Mouse (Mus musculus) heart, adult 11 months (tissue): Measurements from ENCODE around the gene Fbxw4.
"Not testable (repeated sequence)": the region's sequence is repeated elsewhere in the genome, so short reads cannot be mapped to it uniquely, and the experiment has no call there.

Source experiments
- DNase-seq: peaks from one replicate; pipeline ENCODE4 v3.0.0; 2022

Gene Fbxw4

DNA sequence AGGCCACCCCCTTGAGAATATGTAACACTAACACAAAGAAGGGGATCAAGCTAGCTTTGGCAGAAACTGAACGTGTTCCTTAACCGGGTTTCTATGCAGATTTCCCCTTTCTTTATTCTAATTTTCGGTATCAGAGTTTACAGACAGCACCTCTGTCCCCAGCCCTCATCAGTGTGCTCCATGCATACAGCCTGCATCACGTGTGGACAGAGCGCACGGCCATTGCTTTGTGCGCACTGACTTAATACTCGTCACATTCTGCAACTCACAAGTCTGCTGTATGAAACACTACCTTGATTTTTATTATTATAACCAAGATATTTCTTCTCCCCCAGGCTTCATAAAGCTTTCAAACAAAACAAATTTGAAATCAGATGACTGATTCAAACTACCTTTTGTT lies 4.2 kb downstream of the Fbxw4 start:
- DNase-seq: peak; percentile 36

DNA sequence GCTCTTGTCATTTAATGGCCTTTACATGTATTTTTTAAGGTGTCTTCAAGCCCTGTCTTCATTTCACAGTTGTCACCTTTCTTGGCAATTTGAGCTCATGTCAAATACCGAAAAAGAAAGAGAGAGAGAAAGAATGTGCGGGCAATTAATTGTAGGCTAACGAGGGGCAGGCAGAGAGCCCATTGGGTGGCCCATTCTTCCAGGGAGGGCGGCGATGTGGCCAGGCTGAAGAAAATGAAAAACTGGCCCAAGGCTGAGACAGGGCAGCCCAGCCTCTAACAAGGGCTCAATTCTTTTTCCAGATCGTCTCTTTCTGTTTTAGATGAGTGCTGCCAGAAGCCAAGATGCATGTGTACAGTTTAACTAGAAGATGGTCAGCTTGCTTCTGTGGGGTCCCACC lies 6.1 kb downstream of the Fbxw4 start:
- DNase-seq: peak; percentile 55

- peak; percentile 95 for DNase-seq
Observed at GRCm38 (mm10) chr19:45652286-45652988, 7.7 kb downstream of the Fbxw4 start.

- peak; percentile 76 for DNase-seq
Observed at GRCm38 (mm10) chr19:45651524-45651923, 8.6 kb downstream of the Fbxw4 start.

- DNase-seq: no peak
Observed at GRCm38 (mm10) chr19:45649776-45650175, 10.3 kb downstream of the Fbxw4 start.

GRCm38 (mm10) chr19:45648469-45648868 lies 11.6 kb downstream of the Fbxw4 start:
- DNase-seq: not testable (repeated sequence)

- DNase-seq: no peak
Observed at GRCm38 (mm10) chr19:45646866-45647265, 13.2 kb downstream of the Fbxw4 start.

DNA sequence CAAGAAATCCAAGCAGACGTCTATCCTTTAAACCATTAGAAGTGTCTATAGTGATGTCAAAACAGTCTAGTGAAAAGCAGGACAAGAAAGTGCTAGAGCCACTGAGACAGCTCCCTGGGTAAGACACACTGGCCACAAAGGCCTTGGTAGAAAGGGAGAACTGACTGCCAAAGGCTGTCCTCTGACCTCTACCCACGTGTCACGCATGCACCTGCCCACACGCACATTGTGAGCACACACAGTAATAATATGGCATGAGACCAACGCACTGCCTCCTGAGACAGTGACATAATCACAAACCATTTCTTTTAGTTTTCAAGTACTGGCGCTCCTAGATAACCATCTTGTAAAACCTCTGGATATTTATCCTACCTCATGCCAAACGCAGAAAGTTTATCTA lies 19.4 kb downstream of the Fbxw4 start:
- DNase-seq: no peak

DNA sequence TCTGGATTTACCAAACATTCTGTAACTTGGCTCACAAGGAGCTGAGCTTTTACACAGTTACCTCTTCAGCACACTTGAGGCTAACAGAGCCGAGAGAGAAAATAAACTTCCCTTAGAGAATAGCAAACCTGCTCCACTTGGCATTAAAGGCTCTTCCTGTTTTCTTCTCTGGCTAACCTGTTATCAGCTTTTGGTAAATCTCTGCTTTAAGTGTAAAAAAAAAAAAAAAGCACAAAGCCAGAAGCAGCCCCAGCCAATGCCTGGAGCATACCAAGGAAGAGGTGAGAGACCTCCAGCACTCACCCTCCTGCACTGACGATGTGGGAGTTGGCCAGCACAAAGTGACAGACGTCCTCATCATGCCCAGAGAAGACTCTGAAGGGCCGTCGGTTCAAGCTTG lies 24.2 kb downstream of the Fbxw4 start:
- DNase-seq: no peak

GRCm38 (mm10) chr19:45631584-45631983 lies 28.5 kb downstream of the Fbxw4 start:
- DNase-seq: no peak

DNA sequence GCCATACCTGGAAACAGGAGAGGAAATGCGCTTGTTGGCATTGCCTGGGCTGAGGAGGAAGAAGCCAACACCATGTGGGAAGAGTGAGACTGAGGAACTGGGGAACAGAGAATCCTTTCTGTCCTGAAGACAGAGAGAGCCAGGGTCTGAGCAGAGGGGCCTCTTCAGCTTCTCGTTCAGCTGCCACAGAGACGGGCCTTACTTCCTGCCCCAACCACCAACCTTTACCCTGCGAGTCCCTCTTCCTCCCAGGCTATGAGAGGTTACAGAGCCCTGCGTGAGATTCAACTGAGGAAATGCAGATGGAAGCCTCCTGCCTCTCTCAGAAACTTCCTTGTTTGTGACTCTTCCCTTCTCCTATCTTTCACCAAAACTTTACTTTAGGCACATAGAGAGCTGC lies 29.2 kb downstream of the Fbxw4 start:
- no peak for DNase-seq

- no peak for DNase-seq
Observed at GRCm38 (mm10) chr19:45629219-45629618, 30.9 kb downstream of the Fbxw4 start.

DNA sequence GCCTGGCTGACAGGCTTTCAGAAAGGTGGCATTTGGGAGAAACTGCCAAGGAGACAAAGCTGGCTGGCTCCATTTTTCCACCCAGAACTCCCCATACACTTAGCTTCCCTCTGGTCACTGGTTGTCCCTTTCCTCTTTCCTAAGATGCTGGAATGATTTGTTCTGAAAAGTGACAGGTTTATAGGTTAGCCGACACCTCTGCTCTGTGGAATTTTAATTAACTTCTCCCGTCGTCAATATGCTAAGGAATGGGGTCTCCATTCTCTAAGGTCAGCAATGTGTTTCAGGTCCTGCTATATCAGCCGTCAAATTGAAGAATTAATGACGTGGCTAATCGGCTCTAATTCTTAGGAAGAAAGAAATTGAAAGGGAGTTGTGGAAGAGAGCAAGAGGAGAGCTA lies 31.5 kb downstream of the Fbxw4 start:
- no peak for DNase-seq

GRCm38 (mm10) chr19:45627036-45627435 lies 33.1 kb downstream of the Fbxw4 start:
- no peak for DNase-seq

- no peak for DNase-seq
Observed at GRCm38 (mm10) chr19:45623710-45624109, 36.4 kb downstream of the Fbxw4 start.

DNA sequence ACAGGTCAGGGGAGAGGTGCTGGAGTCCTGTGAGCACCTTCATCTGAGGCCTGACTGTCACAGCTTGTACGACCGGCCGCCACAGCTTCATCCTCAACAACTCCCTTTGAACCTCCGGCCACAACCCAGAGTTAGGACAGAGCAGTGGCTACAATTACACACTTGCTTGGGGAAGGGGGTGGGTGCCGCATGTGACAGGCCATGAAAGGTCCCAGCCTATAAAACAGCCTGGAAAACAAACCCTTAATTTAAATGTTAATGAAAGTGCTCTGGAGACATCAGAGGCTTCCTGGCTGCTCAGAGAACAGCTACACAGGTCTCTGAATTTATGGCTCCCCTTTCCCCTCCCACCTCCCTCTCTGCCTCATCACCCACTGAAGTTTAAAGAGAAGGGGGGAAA lies 38.0 kb downstream of the Fbxw4 start:
- DNase-seq: no peak

DNA sequence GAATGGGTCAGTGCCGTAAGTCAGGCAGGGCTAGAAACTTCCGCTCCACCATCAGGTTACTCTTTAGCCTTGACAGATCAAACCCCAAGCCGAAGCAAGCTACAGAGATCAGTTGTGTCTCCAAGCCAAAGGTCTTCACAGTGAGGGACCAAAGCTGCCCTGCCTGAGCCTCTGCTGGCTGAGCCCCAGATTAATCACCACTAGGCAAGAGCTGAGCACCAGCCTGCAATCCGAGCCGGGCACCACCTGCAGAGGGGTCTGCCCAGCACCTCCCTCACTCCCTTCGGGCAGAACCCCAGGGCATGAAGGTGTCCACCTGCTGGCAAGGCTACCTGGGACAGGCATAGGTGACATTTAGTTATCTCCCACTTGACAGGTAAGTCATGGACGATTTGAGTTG lies 39.1 kb downstream of the Fbxw4 start:
- DNase-seq: no peak

GRCm38 (mm10) chr19:45619744-45620501 lies 40.2 kb downstream of the Fbxw4 start:
- DNase-seq: no peak

DNA sequence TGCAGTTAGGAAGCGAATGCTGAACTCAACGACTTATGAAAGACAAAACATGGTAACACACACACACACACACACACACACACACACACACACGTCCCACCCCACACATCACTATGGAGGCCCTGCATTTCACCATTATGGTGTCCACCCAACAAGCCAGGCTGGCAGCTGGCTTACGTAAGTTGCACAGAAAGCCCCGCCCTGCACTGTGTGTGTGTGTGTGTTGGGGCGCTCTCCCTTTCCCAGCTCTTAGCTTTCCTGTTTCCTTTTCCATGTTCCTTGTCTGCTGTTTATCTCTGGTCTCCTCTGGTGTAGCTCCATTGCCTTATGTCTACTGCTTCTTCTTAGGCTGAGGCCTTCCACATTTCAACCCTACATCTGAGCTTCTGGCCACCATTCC lies 41.9 kb downstream of the Fbxw4 start:
- DNase-seq: no peak

DNA sequence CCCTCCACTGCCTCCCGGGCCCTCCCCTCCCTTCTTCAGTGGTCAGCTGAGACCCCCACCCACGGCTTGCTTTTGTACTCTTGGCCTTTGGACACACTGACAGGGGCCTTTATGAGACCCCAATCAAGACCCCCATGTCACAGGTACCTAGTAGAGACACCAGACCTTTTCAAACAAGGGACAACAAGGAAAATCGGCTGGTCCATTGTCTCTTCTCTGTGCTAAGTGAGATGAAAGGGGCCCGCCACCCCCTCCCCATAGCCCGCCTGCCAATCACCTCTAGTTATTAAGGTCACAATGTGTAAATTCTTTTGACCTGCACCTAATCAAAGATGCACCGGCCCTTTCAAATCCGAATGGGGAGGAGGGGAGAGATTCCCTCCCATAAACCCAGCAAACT lies 43.4 kb downstream of the Fbxw4 start:
- no peak for DNase-seq

- DNase-seq: no peak
Observed at GRCm38 (mm10) chr19:45616214-45616518, 43.9 kb downstream of the Fbxw4 start.

DNA sequence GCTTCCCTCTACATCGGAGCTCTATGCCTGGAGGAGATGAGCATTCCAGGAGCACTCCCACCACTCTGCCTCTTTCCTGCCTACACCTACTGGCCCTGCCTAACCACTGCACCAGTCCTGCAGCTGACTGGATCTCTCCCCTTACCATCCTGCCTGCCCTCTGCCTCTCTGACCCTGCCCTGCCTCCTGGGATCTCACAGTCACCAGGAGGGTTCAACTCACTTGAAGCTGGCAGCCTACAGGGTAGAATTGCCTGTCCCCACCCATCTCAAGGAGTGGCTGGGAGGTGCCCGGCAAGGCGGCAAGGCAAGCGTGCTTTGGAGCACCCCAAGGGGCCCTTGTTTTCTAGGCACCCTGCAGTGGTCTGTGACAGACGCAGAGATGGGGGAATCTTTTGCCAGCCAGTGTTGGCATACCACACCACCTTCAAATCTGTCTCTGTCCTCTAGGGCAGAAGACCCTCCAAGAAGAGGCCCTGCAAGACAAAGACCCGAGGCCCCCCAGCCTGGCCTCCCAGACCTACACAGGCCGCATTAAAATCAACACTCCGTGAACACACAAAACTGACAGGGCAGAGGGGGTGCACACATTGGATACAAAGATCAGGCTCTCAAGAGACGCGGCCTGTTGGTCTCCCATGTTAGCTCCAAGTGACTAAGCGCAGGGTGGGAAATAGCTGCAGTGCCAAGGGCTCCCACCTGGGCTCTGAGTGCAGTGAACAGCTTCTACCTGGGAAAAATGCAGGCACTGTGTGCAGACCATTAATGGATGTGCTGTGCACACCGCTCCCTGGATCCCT lies 44.5 kb downstream of the Fbxw4 start:
- DNase-seq: no peak

DNA sequence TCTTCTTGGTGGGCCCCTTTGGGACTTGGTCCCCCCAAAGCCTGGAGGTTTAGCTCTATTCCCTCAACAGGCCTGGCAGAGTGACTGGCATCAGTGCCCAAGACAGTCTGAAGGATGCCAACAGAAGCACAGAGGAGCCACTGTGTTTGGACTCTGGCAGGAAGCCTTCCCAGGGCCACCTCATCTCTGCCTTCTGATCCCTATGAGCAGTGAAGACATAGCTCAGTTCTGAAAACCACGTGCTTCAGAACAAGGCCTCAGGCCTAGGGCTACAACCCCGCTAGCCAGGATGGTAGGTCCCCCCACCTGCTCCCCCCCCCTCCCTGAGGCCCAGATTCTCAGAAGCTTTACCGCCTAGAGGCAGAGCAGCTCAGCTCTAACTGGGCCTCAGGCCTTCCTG lies 45.2 kb downstream of the Fbxw4 start:
- no peak for DNase-seq

- no peak for DNase-seq
Observed at GRCm38 (mm10) chr19:45614375-45614774, 45.7 kb downstream of the Fbxw4 start.
